Mouse (Mus musculus): ENCODE measurements at regions not wholly inside any gene's neighbourhood (a gene's known extent, or its start where the extent isn't known, plus 50 kb on each side); places are given as distances from the start of the nearest gene placed in this dataset.

- H3K4me1 ChIP-seq (ENCODE audit: control insufficient read depth, insufficient read depth, low read length) = no peaks in the 10 kb centered on the region
- 72% methylated on average over 5 of the region's 5 CpGs for WGBS
- no peak for TF ChIP-seq CTCF (IDR thresholded peaks at IDR 0.05; ENCODE audit: insufficient read depth, low read length)
- no peak for TF ChIP-seq POLR2A (IDR thresholded peaks at IDR 0.05; ENCODE audit: borderline replicate concordance, extremely low read depth, low read depth, low read length)
- no peak for DNase-seq
- no peak overlapping the region for H3K4me3 ChIP-seq (replicated peaks; ENCODE audit: extremely low read depth, low read depth, low read length)
These were observed 136.1 kb upstream of the Zfand5 start for GRCm38 (mm10) chr19:21135998-21136380.

GRCm38 (mm10) chr19:21135297-21135997 lies 136.6 kb upstream of the Zfand5 start:
- 46% methylated on average over 6 of the region's 6 CpGs for WGBS
- DNase-seq = no peak
- Histone ChIP-seq H3K4me3 (replicated peaks; ENCODE audit: extremely low read depth, low read depth, low read length) (no peak overlapping the region), H3K4me1 (ENCODE audit: control insufficient read depth, insufficient read depth, low read length) (no peaks in the 10 kb centered on the region)
- TF ChIP-seq CTCF (IDR thresholded peaks at IDR 0.05; ENCODE audit: insufficient read depth, low read length) (no peak), POLR2A (IDR thresholded peaks at IDR 0.05; ENCODE audit: borderline replicate concordance, extremely low read depth, low read depth, low read length) (no peak)

- TF ChIP-seq CTCF (IDR thresholded peaks at IDR 0.05; ENCODE audit: insufficient read depth, low read length) = no peak
- H3K4me1 ChIP-seq (ENCODE audit: control insufficient read depth, insufficient read depth, low read length) = peaks cover 4% of the 10 kb centered on the region; the same call in 1 of the 2 replicates
- 90% methylated on average over 5 of the region's 5 CpGs for WGBS
- H3K4me3 ChIP-seq (replicated peaks; ENCODE audit: extremely low read depth, low read depth, low read length) = no peak overlapping the region
- no peak for DNase-seq
These were observed 142.4 kb upstream of the Zfand5 start for GRCm38 (mm10) chr19:21129653-21130052.

- Histone ChIP-seq H3K4me1 (ENCODE audit: control insufficient read depth, insufficient read depth, low read length) (peaks cover 4% of the 10 kb centered on the region; the same call in 1 of the 2 replicates), H3K4me3 (replicated peaks; ENCODE audit: extremely low read depth, low read depth, low read length) (no peak overlapping the region)
- TF ChIP-seq POLR2A (IDR thresholded peaks at IDR 0.05; ENCODE audit: borderline replicate concordance, extremely low read depth, low read depth, low read length) (no peak), CTCF (IDR thresholded peaks at IDR 0.05; ENCODE audit: insufficient read depth, low read length) (no peak)
- no peak for DNase-seq
- WGBS = 52% methylated on average over 8 of the region's 8 CpGs
These were observed 144.9 kb upstream of the Zfand5 start for GRCm38 (mm10) chr19:21127079-21127745.

GRCm38 (mm10) chr19:21126670-21127069 lies 145.4 kb upstream of the Zfand5 start:
- TF ChIP-seq POLR2A (IDR thresholded peaks at IDR 0.05; ENCODE audit: borderline replicate concordance, extremely low read depth, low read depth, low read length) (no peak), CTCF (IDR thresholded peaks at IDR 0.05; ENCODE audit: insufficient read depth, low read length) (no peak)
- 82% methylated on average over 2 of the region's 2 CpGs for WGBS
- no peak for DNase-seq

GRCm38 (mm10) chr19:21119477-21119876 lies 152.6 kb upstream of the Zfand5 start:
- no peak for TF ChIP-seq CTCF (IDR thresholded peaks at IDR 0.05; ENCODE audit: insufficient read depth, low read length)
- TF ChIP-seq POLR2A (IDR thresholded peaks at IDR 0.05; ENCODE audit: borderline replicate concordance, extremely low read depth, low read depth, low read length) = no peak
- whole genome bisulfite sequencing = 65% methylated on average over 6 of the region's 6 CpGs
- DNase-seq = no peak

More at GRCm38 (mm10) chr19:21126670-21127069, 145.4 kb upstream of the Zfand5 start:
- peaks cover 4% of the 10 kb centered on the region; the same call in 1 of the 2 replicates for H3K4me1 ChIP-seq (ENCODE audit: control insufficient read depth, insufficient read depth, low read length)
- H3K4me3 ChIP-seq (replicated peaks; ENCODE audit: extremely low read depth, low read depth, low read length) = no peak overlapping the region

GRCm38 (mm10) chr19:21118782-21119181 lies 153.3 kb upstream of the Zfand5 start:
- DNase-seq = no peak
- WGBS = 72% methylated on average over 4 of the region's 4 CpGs

More at GRCm38 (mm10) chr19:21119477-21119876, 152.6 kb upstream of the Zfand5 start:
- Histone ChIP-seq H3K4me1 (ENCODE audit: control insufficient read depth, insufficient read depth, low read length) (no peaks in the 10 kb centered on the region), H3K4me3 (replicated peaks; ENCODE audit: extremely low read depth, low read depth, low read length) (no peak overlapping the region)

GRCm38 (mm10) chr19:21115693-21116092 lies 156.4 kb upstream of the Zfand5 start:
- Histone ChIP-seq H3K4me3 (replicated peaks; ENCODE audit: extremely low read depth, low read depth, low read length) (no peak overlapping the region), H3K4me1 (ENCODE audit: control insufficient read depth, insufficient read depth, low read length) (no peaks in the 10 kb centered on the region)
- DNase-seq = no peak
- WGBS = 77% methylated on average over 2 of the region's 2 CpGs
- no peak for TF ChIP-seq CTCF (IDR thresholded peaks at IDR 0.05; ENCODE audit: insufficient read depth, low read length)
- no peak for TF ChIP-seq POLR2A (IDR thresholded peaks at IDR 0.05; ENCODE audit: borderline replicate concordance, extremely low read depth, low read depth, low read length)

More at GRCm38 (mm10) chr19:21118782-21119181, 153.3 kb upstream of the Zfand5 start:
- no peaks in the 10 kb centered on the region for H3K4me1 ChIP-seq (ENCODE audit: control insufficient read depth, insufficient read depth, low read length)
- TF ChIP-seq CTCF (IDR thresholded peaks at IDR 0.05; ENCODE audit: insufficient read depth, low read length) = no peak
- no peak for TF ChIP-seq POLR2A (IDR thresholded peaks at IDR 0.05; ENCODE audit: borderline replicate concordance, extremely low read depth, low read depth, low read length)
- H3K4me3 ChIP-seq (replicated peaks; ENCODE audit: extremely low read depth, low read depth, low read length) = no peak overlapping the region

GRCm38 (mm10) chr19:21111836-21112235 lies 157.8 kb upstream of the Tmc1 start:
- H3K4me1 ChIP-seq (ENCODE audit: control insufficient read depth, insufficient read depth, low read length) = peaks cover 1% of the 10 kb centered on the region; the same call in 1 of the 2 replicates
- TF ChIP-seq CTCF (IDR thresholded peaks at IDR 0.05; ENCODE audit: insufficient read depth, low read length) = no peak
- WGBS = 89% methylated on average over 5 of the region's 5 CpGs

GRCm38 (mm10) chr19:21108311-21108710 lies 154.3 kb upstream of the Tmc1 start:
- H3K4me1 ChIP-seq (ENCODE audit: control insufficient read depth, insufficient read depth, low read length) = peaks cover 4% of the 10 kb centered on the region; the same call in 1 of the 2 replicates
- no peak for TF ChIP-seq POLR2A (IDR thresholded peaks at IDR 0.05; ENCODE audit: borderline replicate concordance, extremely low read depth, low read depth, low read length)
- no peak for TF ChIP-seq CTCF (IDR thresholded peaks at IDR 0.05; ENCODE audit: insufficient read depth, low read length)
- DNase-seq = no peak
- no peak overlapping the region for H3K4me3 ChIP-seq (replicated peaks; ENCODE audit: extremely low read depth, low read depth, low read length)
- WGBS = 78% methylated on average over 2 of the region's 2 CpGs

More at GRCm38 (mm10) chr19:21111836-21112235, 157.8 kb upstream of the Tmc1 start:
- DNase-seq = no peak
- H3K4me3 ChIP-seq (replicated peaks; ENCODE audit: extremely low read depth, low read depth, low read length) = no peak overlapping the region

All from lung, adult 2 months (tissue).